In the genomic region with DNA sequence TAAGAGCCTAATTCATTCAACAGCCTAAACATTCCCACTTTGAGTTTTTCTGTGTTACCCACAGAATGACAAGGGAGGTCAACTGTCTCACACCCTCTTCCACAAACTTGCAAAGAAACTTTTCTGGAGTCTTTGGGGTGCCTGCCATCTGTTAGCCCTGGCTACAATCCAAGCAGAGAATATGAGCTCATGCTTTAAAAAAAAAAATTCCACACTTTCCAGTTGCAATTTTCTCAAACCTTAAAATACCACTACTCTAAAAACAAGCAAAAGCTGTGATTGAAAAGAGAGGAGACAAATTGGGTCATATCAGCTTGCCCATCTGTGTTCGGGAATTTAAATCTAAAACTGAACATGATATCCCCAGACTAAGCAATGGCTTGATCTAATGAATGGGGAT, we compare ENCODE assay signal across 24 mouse cellular contexts. TPM values are rescaled to one million over a fixed set of nuclear protein-coding genes. Genes with fewer than 3 reads are reported as not detected.
DNase-seq lines count a peak whose midpoint lies in the region; ATAC-seq lines count a peak whose summit lies in the region.
"Had no signal": no experiment of that assay in that cellular context is flagged by ENCODE, and none has a peak within 500 bp of the region (broad histone marks: within the 10 kb centered on the region; RNA-seq: fewer than 3 reads in every experiment).

No protein-coding gene starts in this region.

- no peak for DNase-seq in frontal cortex, postnatal 25 days (ENCODE audit: low spot score in 2 of 2)
- peak; percentile 41 to 49 for DNase-seq in left cerebral cortex, postnatal 14 days (ENCODE audit: low spot score in 2 of 2)
- DNase-seq in left cerebral cortex, adult 11 months (ENCODE audit: low spot score) = no peak
- DNase-seq in right cerebral cortex, postnatal 10 days (ENCODE audit: low spot score in 2 of 2) = peak; percentile 36 to 40
- DNase-seq in right cerebral cortex, postnatal 25 days = no peak
- peak; percentile 35 for DNase-seq in telencephalon, adult 2 months (ENCODE audit: low read depth, low spot score)
- no peak for DNase-seq in lung, postnatal 25 days (ENCODE audit: low spot score)
- DNase-seq: adrenal gland, postnatal 14 days; cerebellum, adult 18-20 months; cerebellum, postnatal 10 days; gastrocnemius, postnatal 10 days; heart, postnatal 36 days; kidney, adult 8-10 months; kidney, postnatal 4 days; layer of hippocampus, postnatal 36 days; lung, postnatal 4 days; retina, postnatal 1 day; thymus, postnatal 4 days had no signal

- intact Hi-C loops in left cerebral cortex, postnatal 14 days (cut with DNase I) = no loop called here

- ATAC-seq in frontal cortex, adult (ENCODE audit: low TSS enrichment) = peak; percentile 31; the same call in 1 of the 2 replicates
- ATAC-seq: forebrain, embryonic 13.5 days; intestine, embryonic 16.5 days had no signal

RNA-seq across cellular contexts. Expression of gene Opn5, which starts 24.7 kb away (rescaled TPM):
- under 1 TPM in 1 of 2 experiments, not detected in 1; 0.17 TPM for total RNA-seq in left cerebral cortex, postnatal 14 days (2021)
- total RNA-seq: adrenal gland, postnatal 14 days; common myeloid progenitor, adult 5-6 weeks; gastrocnemius, postnatal 10 days; heart, postnatal 36 days; layer of hippocampus, adult 8-10 months; layer of hippocampus, postnatal 36 days; MEL had no signal

Comparison
In these comparisons a context has a peak if more than half of its experiments do, and no peak if none do; other contexts are left out.
1. DNase-seq: peak in left cerebral cortex, postnatal 14 days (2 of 2), right cerebral cortex, postnatal 10 days (2 of 2) and telencephalon, adult 2 months (single experiment); none in frontal cortex, postnatal 25 days (0 of 2), left cerebral cortex, adult 11 months (single experiment), right cerebral cortex, postnatal 25 days (single experiment) and lung, postnatal 25 days (single experiment).